Mouse (Mus musculus): ENCODE results near the gene Slc25a25. TPM values are rescaled to one million over a fixed set of nuclear protein-coding genes. Genes with fewer than 3 reads are reported as not detected.

The Slc25a25 gene
- total and polyA plus RNA-seq, 2 experiments from 2014 or later: 46.4 to 69.6 TPM

DNA sequence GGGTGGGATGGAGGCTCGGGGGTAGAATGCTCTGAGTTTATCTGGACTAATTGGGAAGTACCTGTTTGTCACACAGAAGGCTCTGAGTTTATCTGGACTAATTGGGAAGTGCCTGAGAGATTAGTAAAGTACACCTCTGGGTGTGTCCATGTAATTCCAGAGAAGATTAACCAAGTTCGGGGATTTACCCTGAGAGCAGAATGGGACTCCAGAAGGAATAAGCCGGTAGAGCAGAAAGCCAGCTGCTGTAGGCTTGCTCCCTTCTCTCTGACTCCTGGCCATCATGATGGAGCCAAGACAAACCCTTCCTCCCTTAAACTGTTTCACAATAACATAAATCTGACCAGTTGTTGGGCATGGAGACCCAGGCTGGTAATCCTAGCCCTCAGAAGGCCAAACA, 26.4 kb downstream of the Slc25a25 start:
- no peaks in the 10 kb centered on the region for H3K9me3 ChIP-seq (ENCODE audit: low read length)
- peaks cover 18% of the 10 kb centered on the region for H3K36me3 ChIP-seq (ENCODE audit: insufficient read depth, low read length)
- peak overlapping the region; percentile 70 for H3K27ac ChIP-seq
- 47% methylated on average over 3 of the region's 3 CpGs for WGBS
- H3K4me3 ChIP-seq (ENCODE audit: low read length): no peak overlapping the region
- H3K9ac ChIP-seq (replicated peaks; ENCODE audit: low read length): no peak overlapping the region
- no peaks in the 10 kb centered on the region for H3K27me3 ChIP-seq (ENCODE audit: insufficient read depth, low read length)
- peak overlapping the region; percentile 58; the same call in 1 of the 2 replicates for H3K4me2 ChIP-seq (ENCODE audit: low read depth, low read length)
- ATAC-seq: no peak
- TF ChIP-seq CTCF (IDR thresholded peaks at IDR 0.05; ENCODE audit: low read depth): no peak
- no peak for DNase-seq (ENCODE audit: low spot score)
- peaks cover 29% of the 10 kb centered on the region for H3K4me1 ChIP-seq (ENCODE audit: insufficient read depth, low read length)

DNA sequence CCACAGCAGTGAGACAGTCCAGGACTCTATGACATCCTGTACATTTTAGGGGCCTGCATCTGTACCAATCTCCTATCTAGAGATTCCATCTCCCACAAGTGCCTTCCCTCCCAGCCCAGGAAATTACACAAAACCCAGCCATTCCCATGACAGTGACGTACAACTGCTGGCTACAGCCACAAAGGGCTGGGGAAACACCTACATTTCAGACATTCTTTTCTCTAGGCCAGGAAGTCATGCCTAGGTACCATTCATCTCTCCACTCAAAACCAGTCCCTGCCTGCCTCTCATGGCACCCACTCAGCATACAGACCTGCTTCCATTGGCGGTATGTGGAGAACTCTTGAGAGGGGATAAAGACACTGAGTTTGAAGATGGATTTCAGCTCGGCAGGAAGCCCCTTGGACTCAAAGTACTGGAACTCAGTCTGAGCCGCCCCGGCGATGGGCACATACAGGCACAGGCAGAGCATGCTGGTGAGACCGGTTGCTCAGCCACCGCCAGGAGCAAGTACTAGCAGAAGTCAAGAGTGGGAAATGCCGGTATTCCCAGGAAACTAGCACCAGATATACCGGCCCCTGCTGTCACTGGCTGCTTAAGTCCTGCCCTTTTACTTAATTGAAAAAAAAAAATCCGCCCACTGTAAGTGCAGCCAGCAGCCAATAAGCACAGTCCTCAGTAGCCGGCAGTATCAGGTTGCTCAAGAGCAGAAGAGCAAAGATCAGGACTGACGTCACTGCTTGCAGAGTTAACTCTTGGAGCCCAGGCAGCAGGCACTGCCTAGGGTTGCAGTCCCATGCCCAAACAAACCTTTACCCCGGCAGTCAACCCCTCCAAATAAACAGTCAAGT, 27.5 kb downstream of the Slc25a25 start:
- TF ChIP-seq CTCF (IDR thresholded peaks at IDR 0.05; ENCODE audit: low read depth): peak; percentile 22
- peak; percentile 85 for ATAC-seq
- H3K4me1 ChIP-seq (ENCODE audit: insufficient read depth, low read length): peaks cover 18% of the 10 kb centered on the region; the same call in 1 of the 2 replicates

DNA sequence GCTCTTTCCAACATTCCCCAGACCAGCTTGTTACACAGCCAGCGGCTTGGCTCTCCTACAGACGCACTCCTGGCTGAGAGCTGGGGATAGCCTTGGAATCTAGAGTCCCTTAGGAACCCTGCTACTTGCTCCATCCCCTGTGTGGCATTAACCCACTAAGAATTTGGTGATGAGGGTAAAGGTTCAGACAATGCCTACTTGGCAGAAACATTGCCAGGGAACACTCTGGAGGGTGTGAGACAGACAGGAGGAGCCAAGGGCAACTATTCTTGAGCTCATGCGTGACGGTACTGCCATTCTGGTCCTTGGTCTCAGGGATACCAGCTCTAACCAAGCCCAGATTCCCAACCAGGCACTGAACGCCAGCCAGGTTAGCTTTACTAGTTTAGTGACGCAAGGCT, 29.4 kb downstream of the Slc25a25 start:
- no peak for DNase-seq (ENCODE audit: low spot score)
- Histone ChIP-seq H3K9me3 (ENCODE audit: low read length) (no peaks in the 10 kb centered on the region), H3K9ac (replicated peaks; ENCODE audit: low read length) (no peak overlapping the region), H3K36me3 (ENCODE audit: insufficient read depth, low read length) (peaks cover 46% of the 10 kb centered on the region), H3K4me1 (ENCODE audit: insufficient read depth, low read length) (peaks cover 17% of the 10 kb centered on the region; the same call in 1 of the 2 replicates), H3K27me3 (ENCODE audit: insufficient read depth, low read length) (no peaks in the 10 kb centered on the region), H3K4me2 (ENCODE audit: low read depth, low read length) (no peak overlapping the region), H3K4me3 (ENCODE audit: low read length) (no peak overlapping the region), H3K27ac (no peak overlapping the region)
- TF ChIP-seq CTCF (IDR thresholded peaks at IDR 0.05; ENCODE audit: low read depth): no peak
- WGBS: 90% methylated on average over 6 of the region's 6 CpGs
- no peak for ATAC-seq

More for the DNA sequence above, 27.5 kb downstream of the Slc25a25 start:
- Histone ChIP-seq H3K27ac (peak overlapping the region; percentile 70), H3K4me3 (ENCODE audit: low read length) (peak overlapping the region; percentile 33), H3K27me3 (ENCODE audit: insufficient read depth, low read length) (no peaks in the 10 kb centered on the region), H3K9ac (replicated peaks; ENCODE audit: low read length) (peak overlapping the region; percentile 45), H3K9me3 (ENCODE audit: low read length) (no peaks in the 10 kb centered on the region), H3K36me3 (ENCODE audit: insufficient read depth, low read length) (peaks cover 27% of the 10 kb centered on the region), H3K4me2 (ENCODE audit: low read depth, low read length) (peak overlapping the region; percentile 58)
- peak; percentile 88 for DNase-seq (ENCODE audit: low spot score)
- WGBS: under 1% methylated on average over 14 of the region's 14 CpGs

DNA sequence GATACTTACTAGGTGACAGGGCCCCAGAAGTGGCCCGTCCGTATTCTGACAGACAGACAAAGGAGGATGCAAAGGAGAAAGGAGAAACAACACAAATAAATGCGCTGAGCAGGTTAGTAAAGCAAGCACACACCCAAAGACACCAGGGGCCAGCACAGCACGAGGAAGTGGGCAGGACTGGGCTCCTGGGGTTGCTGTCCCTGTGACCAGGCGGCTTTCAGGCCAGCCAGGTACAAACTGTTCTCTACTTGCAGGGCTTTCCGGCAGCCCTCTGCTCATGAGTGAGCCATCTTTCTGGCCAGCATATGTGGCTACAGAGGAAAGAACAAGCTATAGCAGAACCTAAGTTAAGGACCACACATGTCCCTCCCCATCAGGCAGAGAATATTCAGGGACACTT, 30.6 kb downstream of the Slc25a25 start:
- WGBS: 84% methylated on average over 6 of the region's 6 CpGs
- no peak overlapping the region for H3K27ac ChIP-seq
- H3K36me3 ChIP-seq (ENCODE audit: insufficient read depth, low read length): peaks cover 57% of the 10 kb centered on the region

DNA sequence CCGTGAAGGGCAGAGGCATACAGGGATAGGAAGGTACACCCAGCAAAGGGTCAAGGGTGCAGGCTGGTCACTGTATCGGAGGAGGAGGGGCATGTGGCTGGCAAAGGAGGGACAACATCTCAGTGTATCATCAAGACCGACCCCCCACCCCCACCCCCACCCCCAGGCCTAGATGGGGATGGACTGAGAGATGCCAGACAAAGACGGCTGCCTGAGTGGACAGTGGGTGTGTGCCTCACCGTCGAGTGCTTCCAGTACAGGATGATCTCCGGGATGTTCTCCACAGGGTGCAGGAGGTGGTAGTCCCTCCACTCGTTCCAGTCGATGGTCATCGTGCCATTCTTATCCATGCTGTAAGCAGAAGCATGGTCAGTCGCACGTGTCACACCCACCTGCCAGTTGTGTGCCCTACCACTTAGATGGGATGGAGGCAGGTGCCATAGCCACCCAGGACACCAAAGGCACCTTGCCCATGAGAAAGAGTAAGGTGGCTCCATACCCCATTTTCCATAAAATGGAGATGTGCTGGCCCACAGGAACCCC, 31.1 kb downstream of the Slc25a25 start:
- no peaks in the 10 kb centered on the region for H3K27me3 ChIP-seq (ENCODE audit: insufficient read depth, low read length)
- no peak for TF ChIP-seq CTCF (IDR thresholded peaks at IDR 0.05; ENCODE audit: low read depth)
- H3K4me2 ChIP-seq (ENCODE audit: low read depth, low read length): no peak overlapping the region
- 88% methylated on average over 12 of the region's 12 CpGs for WGBS
- DNase-seq (ENCODE audit: low spot score) (no peak), ATAC-seq (no peak)
- no peak overlapping the region for H3K4me3 ChIP-seq (ENCODE audit: low read length)
- H3K36me3 ChIP-seq (ENCODE audit: insufficient read depth, low read length): peaks cover 62% of the 10 kb centered on the region
- no peak overlapping the region for H3K9ac ChIP-seq (replicated peaks; ENCODE audit: low read length)
- no peak overlapping the region for H3K27ac ChIP-seq
- H3K4me1 ChIP-seq (ENCODE audit: insufficient read depth, low read length): peaks cover 17% of the 10 kb centered on the region; the same call in 1 of the 2 replicates
- H3K9me3 ChIP-seq (ENCODE audit: low read length): no peaks in the 10 kb centered on the region

More for the DNA sequence above, 30.6 kb downstream of the Slc25a25 start:
- H3K4me3 ChIP-seq (ENCODE audit: low read length): no peak overlapping the region
- H3K4me2 ChIP-seq (ENCODE audit: low read depth, low read length): no peak overlapping the region
- no peak overlapping the region for H3K9ac ChIP-seq (replicated peaks; ENCODE audit: low read length)
- no peaks in the 10 kb centered on the region for H3K27me3 ChIP-seq (ENCODE audit: insufficient read depth, low read length)
- H3K4me1 ChIP-seq (ENCODE audit: insufficient read depth, low read length): peaks cover 17% of the 10 kb centered on the region; the same call in 1 of the 2 replicates
- no peak for TF ChIP-seq CTCF (IDR thresholded peaks at IDR 0.05; ENCODE audit: low read depth)
- H3K9me3 ChIP-seq (ENCODE audit: low read length): no peaks in the 10 kb centered on the region
- ATAC-seq: no peak
- DNase-seq (ENCODE audit: low spot score): no peak

DNA sequence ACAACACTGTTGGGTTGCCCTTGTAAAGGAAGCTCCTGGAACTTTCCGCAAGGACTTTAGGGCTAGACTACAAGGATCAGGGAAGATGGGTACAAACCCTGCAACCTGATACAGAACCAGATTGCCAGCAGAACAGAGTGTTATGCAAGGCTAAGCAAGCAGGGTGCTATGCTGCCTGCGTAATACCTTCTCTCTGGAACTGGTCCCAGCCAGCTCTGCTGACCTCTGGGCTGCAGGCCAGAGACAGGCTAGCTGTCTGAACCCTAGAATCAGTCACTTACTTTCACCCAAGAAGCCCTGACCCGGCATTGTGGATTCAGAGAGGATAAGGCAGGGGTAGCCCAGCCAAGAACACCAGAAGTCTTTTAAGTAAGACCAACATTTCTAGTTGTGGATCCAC, 31.9 kb downstream of the Slc25a25 start:
- Histone ChIP-seq H3K36me3 (ENCODE audit: insufficient read depth, low read length) (peaks cover 70% of the 10 kb centered on the region), H3K27me3 (ENCODE audit: insufficient read depth, low read length) (no peaks in the 10 kb centered on the region), H3K9ac (replicated peaks; ENCODE audit: low read length) (no peak overlapping the region), H3K4me2 (ENCODE audit: low read depth, low read length) (no peak overlapping the region), H3K4me1 (ENCODE audit: insufficient read depth, low read length) (peaks cover 12% of the 10 kb centered on the region; the same call in 1 of the 2 replicates), H3K9me3 (ENCODE audit: low read length) (no peaks in the 10 kb centered on the region), H3K27ac (no peak overlapping the region), H3K4me3 (ENCODE audit: low read length) (no peak overlapping the region)
- no peak for TF ChIP-seq CTCF (IDR thresholded peaks at IDR 0.05; ENCODE audit: low read depth)
- no peak for ATAC-seq
- no peak for DNase-seq (ENCODE audit: low spot score)
- 77% methylated on average over 3 of the region's 3 CpGs for WGBS

All from hindbrain, postnatal 0 days (tissue).